Mouse (Mus musculus) CH12.LX (cell line): ENCODE data around the gene Gsdma3.

Source experiments
- CHD1 ChIP-seq: IDR thresholded peaks from 2 replicates; pipeline ENCODE4 v1.6.1; 2012; ENCODE audit warnings: low read depth, low read length, improper control_type of control experiment, inconsistent platforms
- CTCF ChIP-seq, 2 experiments: IDR thresholded peaks in 1 of 2; conservative IDR thresholded peaks in 1 of 2; 2 replicates each; pipeline ENCODE4 v1.5.1; 2011 to 2012; ENCODE audit warnings: low read depth in 2 of 2, low read length in 2 of 2, improper control_type of control experiment in 1 of 2, inconsistent platforms in 1 of 2, mild to moderate bottlenecking in 1 of 2, moderate library complexity in 1 of 2
- ELF1 ChIP-seq: IDR thresholded peaks from 2 replicates; pipeline ENCODE4 v1.6.1; 2014; ENCODE audit warnings: low read depth, mild to moderate bottlenecking, inconsistent platforms, low read length, improper control_type of control experiment
- IRF4 ChIP-seq: IDR thresholded peaks from 2 replicates; pipeline ENCODE4 v1.6.1; 2014; ENCODE audit warnings: low read depth, mild to moderate bottlenecking, inconsistent platforms, low read length, improper control_type of control experiment
- JUN ChIP-seq: IDR thresholded peaks from 2 replicates; pipeline ENCODE4 v1.6.1; 2011; ENCODE audit warnings: low read depth, mild to moderate bottlenecking, low read length, improper control_type of control experiment, moderate library complexity; ENCODE audit not compliant: insufficient read depth
- KAT2A ChIP-seq: IDR thresholded peaks from 2 replicates; pipeline ENCODE4 v1.6.1; 2012; ENCODE audit warnings: low read length, improper control_type of control experiment, inconsistent platforms; ENCODE audit not compliant: insufficient replicate concordance
- MAFK ChIP-seq: IDR thresholded peaks from 2 replicates; pipeline ENCODE4 v1.6.1; 2011; ENCODE audit warnings: low read length, improper control_type of control experiment; ENCODE audit not compliant: insufficient replicate concordance
- MXI1 ChIP-seq: IDR thresholded peaks from 2 replicates; pipeline ENCODE4 v1.6.1; 2011; ENCODE audit warnings: mild to moderate bottlenecking, low read depth, low read length, improper control_type of control experiment
- MYC ChIP-seq: IDR thresholded peaks from 2 replicates; pipeline ENCODE4 v1.6.1; 2011; ENCODE audit warnings: low read depth, mild to moderate bottlenecking, improper control_type of control experiment, low read length
- NRF1 ChIP-seq: IDR thresholded peaks from 2 replicates; pipeline ENCODE4 v1.6.1; 2014; ENCODE audit warnings: low read depth, mild to moderate bottlenecking, inconsistent platforms, low read length, improper control_type of control experiment, moderate library complexity
- POLR2A ChIP-seq: IDR thresholded peaks from 2 replicates; pipeline ENCODE4 v1.6.1; 2011; ENCODE audit warnings: low read depth, mild to moderate bottlenecking, improper control_type of control experiment, low read length
- SIN3A ChIP-seq: IDR thresholded peaks from 2 replicates; pipeline ENCODE4 v1.6.1; 2012; ENCODE audit warnings: low read length, improper control_type of control experiment, inconsistent platforms
- SMC3 ChIP-seq: IDR thresholded peaks from 2 replicates; pipeline ENCODE4 v1.6.1; 2011; ENCODE audit warnings: low read depth, low read length, improper control_type of control experiment
- ZNF384 ChIP-seq: IDR thresholded peaks from 2 replicates; pipeline ENCODE4 v1.6.1; 2012; ENCODE audit warnings: low read depth, low read length, improper control_type of control experiment, inconsistent platforms

- TF ChIP-seq MXI1 (no peak), SMC3 (no peak), POLR2A (no peak), ZNF384 (no peak), MYC (no peak), ELF1 (no peak), KAT2A (no peak), JUN (no peak), CTCF (conservative IDR thresholded peaks at IDR 0.05 in 1 of 2, IDR thresholded peaks at IDR 0.05 in 1 of 2; ENCODE audit: low read depth in 2 of 2, low read length in 2 of 2) (no peak), IRF4 (no peak), SIN3A (no peak), MAFK (no peak), CHD1 (no peak), NRF1 (no peak)
Measured at GRCm38 (mm10) chr11:98640091-98640490, 13.9 kb downstream of the Gsdma3 start.
